Mouse (Mus musculus): ENCODE data around the gene Yy1.

- no peak for TF ChIP-seq MYOG (IDR thresholded peaks at IDR 0.05; ENCODE audit: control insufficient read depth, extremely low read depth, insufficient read length)
- TF ChIP-seq CTCF (IDR thresholded peaks at IDR 0.05; ENCODE audit: control insufficient read depth, insufficient read depth, insufficient read length), result no peak
- no peak for TF ChIP-seq CEBPB (IDR thresholded peaks at IDR 0.05; ENCODE audit: low read depth)
- TF ChIP-seq USF1 (IDR thresholded peaks at IDR 0.05; ENCODE audit: low read depth), result no peak
- no peak for TF ChIP-seq MYOD1 (IDR thresholded peaks at IDR 0.05; ENCODE audit: control insufficient read depth, insufficient read length, low read depth)
- TF ChIP-seq MAX (IDR thresholded peaks at IDR 0.05), result peak; percentile 16
- TF ChIP-seq FOSL1 (IDR thresholded peaks at IDR 0.05; ENCODE audit: insufficient read depth, low read length, poor library complexity, severe bottlenecking), result no peak
These were observed 624 bp upstream of the Yy1 start for GRCm38 (mm10) chr12:108792152-108792545.

All from C2C12 (cell line).